Mouse (Mus musculus) lung, postnatal 0 days (tissue): Measurements from ENCODE around the gene D430041D05Rik.

Source experiments
- CTCF ChIP-seq: IDR thresholded peaks from 2 replicates; pipeline ENCODE4 v1.5.1; 2016; ENCODE audit warnings: antibody characterized with exemption, mild to moderate bottlenecking
- EP300 ChIP-seq: IDR thresholded peaks from 2 replicates; pipeline ENCODE4 v1.6.1; 2016; ENCODE audit warnings: antibody characterized with exemption, mild to moderate bottlenecking, control low read depth

DNA sequence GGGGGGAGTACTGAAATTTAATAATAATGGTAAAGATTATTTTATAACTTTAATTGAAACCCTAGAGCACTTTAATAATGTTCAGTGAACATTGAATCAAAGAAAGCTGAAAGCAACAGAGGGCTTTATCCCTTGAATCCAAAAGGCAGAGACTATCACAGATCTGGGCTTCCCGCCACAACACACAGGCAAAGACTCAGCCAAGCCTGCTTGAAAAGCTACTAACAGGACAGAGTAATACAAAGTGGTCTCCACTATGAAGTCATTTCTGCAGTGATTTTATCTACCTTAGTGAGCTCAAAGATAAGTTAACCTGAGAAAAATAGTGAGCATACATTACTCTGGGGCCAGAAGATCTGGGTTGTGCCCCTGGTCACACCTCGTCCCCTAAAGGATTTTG, 128.0 kb downstream of the D430041D05Rik start:
- TF ChIP-seq CTCF: no peak
- no peak for TF ChIP-seq EP300
